Mouse (Mus musculus) cerebellum, adult 2 months (tissue): ENCODE measurements around the gene Pde7b.

Source experiments
- CTCF ChIP-seq: fragments of 200-500 bp; IDR thresholded peaks from 2 replicates; pipeline ENCODE4 v1.5.1; 2011; ENCODE audit warnings: low read depth, mild to moderate bottlenecking, control low read depth, low read length, moderate library complexity, borderline replicate concordance; ENCODE audit not compliant: insufficient read depth
- POLR2A ChIP-seq: fragments of 200-500 bp; IDR thresholded peaks from 2 replicates; pipeline ENCODE4 v1.6.1; 2011; ENCODE audit warnings: low read length, control low read depth, borderline replicate concordance; ENCODE audit not compliant: insufficient read depth

DNA sequence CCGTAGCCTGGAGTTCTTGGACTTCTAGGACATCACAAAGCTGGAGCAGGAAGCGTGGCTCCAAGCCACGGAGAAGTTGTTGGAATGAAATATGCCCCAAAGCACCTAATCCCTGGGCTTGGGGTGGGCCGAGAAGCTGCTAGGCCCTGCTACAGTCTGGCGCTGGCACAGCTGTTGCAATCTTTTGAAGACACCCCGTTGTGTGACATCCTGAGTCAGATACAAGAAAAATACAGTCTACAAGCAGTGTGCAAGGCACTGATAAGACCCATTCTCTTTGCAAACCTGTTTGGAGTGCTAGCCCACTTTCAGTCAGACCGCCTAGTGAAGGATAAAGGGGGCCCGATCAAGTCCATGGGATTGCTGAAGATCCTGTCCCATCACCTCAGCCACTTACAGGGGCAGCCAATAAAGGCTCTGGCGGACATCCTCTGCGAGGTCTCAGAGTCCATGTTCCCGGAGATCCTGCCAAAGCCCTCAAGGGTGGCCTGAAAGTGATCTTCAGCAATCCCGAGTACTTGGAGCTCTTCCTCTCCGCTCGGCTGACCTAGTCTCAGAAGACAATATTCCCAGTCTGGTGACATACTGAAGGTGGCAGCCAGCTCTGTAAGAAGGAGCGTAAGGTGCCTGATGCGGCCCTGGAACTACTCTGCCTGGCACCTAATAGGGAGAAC lies 99.0 kb downstream of the Pde7b start:
- TF ChIP-seq POLR2A (no peak), CTCF (no peak)
